Mouse (Mus musculus) E14TG2a.4 (cell line): ENCODE results near the gene Atf2.
"Not testable (repeated sequence)": the region's sequence is repeated elsewhere in the genome, so short reads cannot be mapped to it uniquely, and the experiment has no call there.

Experiments used
- H3K27me3 ChIP-seq: 2 replicates; pipeline ENCODE4 v1.6.1; 2014; ENCODE audit warnings: low read length, control low read depth; ENCODE audit not compliant: insufficient read depth
- H3K36me3 ChIP-seq: 2 replicates; pipeline ENCODE4 v1.6.1; 2014; ENCODE audit warnings: low read length, control low read depth; ENCODE audit not compliant: insufficient read depth
- H3K4me1 ChIP-seq: replicated peaks from 2 replicates; pipeline ENCODE4 v1.6.1; 2014; ENCODE audit warnings: low read depth, low read length, control low read depth
- H3K4me3 ChIP-seq: replicated peaks from 2 replicates; pipeline ENCODE4 v1.5.1; 2014; ENCODE audit warnings: mild to moderate bottlenecking, low read length
- H3K9me3 ChIP-seq: 2 replicates; pipeline ENCODE4 v1.6.1; 2014; ENCODE audit warnings: low read length, control low read depth
- CTCF ChIP-seq: conservative IDR thresholded peaks from 2 replicates; pipeline ENCODE4 v1.5.1; 2014; ENCODE audit warnings: low read length
- NANOG ChIP-seq: IDR thresholded peaks from 2 replicates; pipeline ENCODE4 v1.6.1; 2014; ENCODE audit warnings: borderline replicate concordance, low read length, mixed read lengths
- POU5F1 ChIP-seq: IDR thresholded peaks from 2 replicates; pipeline ENCODE4 v1.6.1; 2014; ENCODE audit warnings: low read length, borderline replicate concordance

The Atf2 gene

GRCm38 (mm10) chr2:73919642-73920041 is 27.2 kb upstream of the Atf2 start:
- Histone ChIP-seq H3K9me3 (no peaks in the 10 kb centered on the region), H3K4me3 (no peak overlapping the region), H3K36me3 (no peaks in the 10 kb centered on the region), H3K27me3 (0 out of 2 replicates have a peak, but pooled peaks cover 5% of the 10 kb centered on the region), H3K4me1 (peaks cover 4% of the 10 kb centered on the region; the same call in 1 of the 2 replicates)
- TF ChIP-seq CTCF, result no peak
- TF ChIP-seq POU5F1, result no peak
- no peak for TF ChIP-seq NANOG

- Histone ChIP-seq H3K27me3 (no peaks in the 10 kb centered on the region), H3K9me3 (no peaks in the 10 kb centered on the region)
- TF ChIP-seq NANOG (no peak), POU5F1 (no peak), CTCF (no peak)
Measured at GRCm38 (mm10) chr2:73912264-73912663, 19.8 kb upstream of the Atf2 start.

GRCm38 (mm10) chr2:73911175-73911700 is 18.8 kb upstream of the Atf2 start, which contains the start of gene Atp5g3:
Gene Atp5g3, minus strand, starts transcription at chr2:73911326.
- peak within 1 kb of the TSS; percentile 95 for H3K4me3 ChIP-seq
- no peak for TF ChIP-seq NANOG
- TF ChIP-seq CTCF, result no peak
- no peak for TF ChIP-seq POU5F1
- H3K4me1 ChIP-seq, result peaks cover 52% of the 10 kb centered on the region
- H3K36me3 ChIP-seq, result peaks cover 39% of the 10 kb centered on the region
- no peaks in the 10 kb centered on the region for H3K9me3 ChIP-seq
- H3K27me3 ChIP-seq, result no peaks in the 10 kb centered on the region

More at GRCm38 (mm10) chr2:73912264-73912663, 19.8 kb upstream of the Atf2 start:
- Histone ChIP-seq H3K4me3 (no peak overlapping the region), H3K36me3 (peaks cover 31% of the 10 kb centered on the region), H3K4me1 (peaks cover 46% of the 10 kb centered on the region)

GRCm38 (mm10) chr2:73910571-73911174 is 18.2 kb upstream of the Atf2 start:
- peaks cover 42% of the 10 kb centered on the region for H3K36me3 ChIP-seq

GRCm38 (mm10) chr2:73909116-73909515 is 16.7 kb upstream of the Atf2 start:
- Histone ChIP-seq H3K4me1 (peaks cover 66% of the 10 kb centered on the region), H3K4me3 (no peak overlapping the region), H3K9me3 (no peaks in the 10 kb centered on the region), H3K27me3 (no peaks in the 10 kb centered on the region), H3K36me3 (peaks cover 45% of the 10 kb centered on the region)
- TF ChIP-seq CTCF, result no peak
- TF ChIP-seq NANOG, result no peak
- TF ChIP-seq POU5F1, result no peak

More at GRCm38 (mm10) chr2:73910571-73911174, 18.2 kb upstream of the Atf2 start:
- TF ChIP-seq NANOG (no peak), POU5F1 (no peak)
- Histone ChIP-seq H3K27me3 (no peaks in the 10 kb centered on the region), H3K4me1 (peaks cover 55% of the 10 kb centered on the region), H3K9me3 (no peaks in the 10 kb centered on the region), H3K4me3 (peak overlapping the region; percentile 95)

GRCm38 (mm10) chr2:73904679-73905078 is 12.2 kb upstream of the Atf2 start:
- peaks cover 47% of the 10 kb centered on the region for H3K4me1 ChIP-seq
- not testable (repeated sequence) for H3K27me3 ChIP-seq, H3K9me3 ChIP-seq, H3K4me3 ChIP-seq
- H3K36me3 ChIP-seq, result peaks cover 38% of the 10 kb centered on the region

- TF ChIP-seq POU5F1 (no peak), NANOG (no peak), CTCF (peak; percentile 39)
- H3K9me3 ChIP-seq, result no peaks in the 10 kb centered on the region
Measured at GRCm38 (mm10) chr2:73903536-73903935, 11.1 kb upstream of the Atf2 start.

GRCm38 (mm10) chr2:73902328-73902727 is 9.9 kb upstream of the Atf2 start:
- H3K4me3 ChIP-seq, H3K27me3 ChIP-seq, H3K9me3 ChIP-seq: not testable (repeated sequence)
- Histone ChIP-seq H3K36me3 (peaks cover 15% of the 10 kb centered on the region), H3K4me1 (peaks cover 24% of the 10 kb centered on the region)

More at GRCm38 (mm10) chr2:73903536-73903935, 11.1 kb upstream of the Atf2 start:
- Histone ChIP-seq H3K36me3 (peaks cover 27% of the 10 kb centered on the region), H3K27me3 (no peaks in the 10 kb centered on the region), H3K4me3 (no peak overlapping the region), H3K4me1 (peaks cover 36% of the 10 kb centered on the region)

- H3K9me3 ChIP-seq, result no peaks in the 10 kb centered on the region
Measured at GRCm38 (mm10) chr2:73901169-73901568, 8.7 kb upstream of the Atf2 start.

More at GRCm38 (mm10) chr2:73901169-73901568, 8.7 kb upstream of the Atf2 start:
- H3K4me3 ChIP-seq, result no peak overlapping the region
- no peaks in the 10 kb centered on the region for H3K27me3 ChIP-seq
- H3K36me3 ChIP-seq, result 0 out of 2 replicates have a peak, but pooled peaks cover 5% of the 10 kb centered on the region
- H3K4me1 ChIP-seq, result peaks cover 16% of the 10 kb centered on the region
- TF ChIP-seq NANOG, result no peak
- no peak for TF ChIP-seq CTCF
- no peak for TF ChIP-seq POU5F1
